Mouse (Mus musculus) kidney, embryonic 16.5 days (tissue): ENCODE results near the gene Srgap3. TPM values are rescaled to one million over a fixed set of nuclear protein-coding genes. Genes with fewer than 3 reads are reported as not detected.

Source experiments
- ATAC-seq: fragments of 200-750 bp; cut with Nextera tagmentation; 2 replicates; pipeline ENCODE4 v1.8.0; 2017; ENCODE audit warnings: moderate TSS enrichment; ENCODE audit not compliant: low FRiP score, low TSS enrichment
- H3K27ac ChIP-seq: fragments of 300-500 bp; sonication (generic); 2 replicates; pipeline ENCODE4 v1.5.1; 2014; ENCODE audit warnings: low read length
- H3K27me3 ChIP-seq: fragments of 300-500 bp; sonication (generic); 2 replicates; pipeline ENCODE4 v1.6.1; 2014; ENCODE audit warnings: low read length, control low read depth, mixed read lengths; ENCODE audit not compliant: insufficient read depth
- H3K36me3 ChIP-seq: fragments of 300-500 bp; sonication (generic); 2 replicates; pipeline ENCODE4 v1.6.1; 2014; ENCODE audit warnings: low read length, control low read depth, mixed read lengths; ENCODE audit not compliant: insufficient read depth
- H3K4me1 ChIP-seq: fragments of 300-500 bp; sonication (generic); 2 replicates; pipeline ENCODE4 v1.6.1; 2014; ENCODE audit warnings: low read length, control low read depth, mixed read lengths; ENCODE audit not compliant: insufficient read depth
- H3K4me2 ChIP-seq: fragments of 300-500 bp; sonication (generic); replicated peaks from 2 replicates; pipeline ENCODE4 v1.6.1; 2014; ENCODE audit warnings: low read depth, low read length
- H3K4me3 ChIP-seq: fragments of 300-500 bp; sonication (generic); 2 replicates; pipeline ENCODE4 v1.5.1; 2014; ENCODE audit warnings: mild to moderate bottlenecking, low read length
- H3K9ac ChIP-seq: fragments of 300-500 bp; sonication (generic); replicated peaks from 2 replicates; pipeline ENCODE4 v1.6.1; 2014; ENCODE audit warnings: low read length
- H3K9me3 ChIP-seq: fragments of 300-500 bp; sonication (generic); 2 replicates; pipeline ENCODE4 v1.6.1; 2016; ENCODE audit warnings: low read length, control low read depth
- WGBS: fragments of 180-500 bp; shearing (Covaris S2); extraction: QIAGEN DNeasy Blood & Tissue Kit; methylation state at CpG from one replicate; pipeline ENCODE4 v1.1.7; 2014; 5-methylcytosine and 5-hydroxymethylcytosine counted together
- polyA plus RNA-seq: library from polyadenylated mRNA; unstranded; fragments of >200 nt; fragmentation: Nextera tagmentation; extraction: Ambion mirVana; gene quantifications from 2 replicates; pipeline ENCODE4 v1.2.1, GENCODE M21; 2015

Gene Srgap3
- polyA plus RNA-seq, 1 experiment from 2014 or later: 3.9 TPM

DNA sequence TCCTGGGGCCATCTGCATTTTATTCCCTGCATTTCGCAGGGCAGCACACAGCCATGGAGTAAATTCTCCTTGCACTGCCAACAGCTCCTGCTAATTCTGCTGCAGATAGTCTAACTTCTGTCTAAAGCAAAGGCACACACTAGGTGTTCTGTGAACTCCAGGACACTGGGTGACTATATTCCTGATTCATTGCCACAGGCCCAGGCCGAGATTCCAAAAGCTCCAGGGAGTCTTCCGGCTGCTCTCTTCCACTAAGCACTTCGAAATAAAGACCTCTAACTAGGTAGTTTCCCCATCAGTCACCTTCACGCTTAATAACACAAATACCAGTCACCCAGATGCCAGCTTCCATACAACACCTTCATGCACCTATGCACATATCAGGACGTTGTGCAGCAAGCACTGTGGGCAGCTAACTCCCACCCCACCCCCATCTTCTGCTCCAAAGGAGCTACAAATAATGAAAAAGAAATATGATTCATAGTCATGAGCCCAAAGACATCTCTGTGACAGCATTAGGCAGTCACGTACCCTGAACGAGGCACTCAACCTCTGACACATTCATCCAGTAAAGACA, 26.4 kb downstream of the Srgap3 start:
- Histone ChIP-seq H3K36me3 (no peaks in the 10 kb centered on the region), H3K4me2 (no peak overlapping the region), H3K9me3 (no peaks in the 10 kb centered on the region), H3K4me1 (no peaks in the 10 kb centered on the region; the same call in 1 of the 2 replicates), H3K4me3 (no peak overlapping the region), H3K27me3 (no peaks in the 10 kb centered on the region), H3K9ac (no peak overlapping the region), H3K27ac (no peak overlapping the region)
- WGBS: 83% methylated on average over 8 of the region's 8 CpGs
- no peak for ATAC-seq

DNA sequence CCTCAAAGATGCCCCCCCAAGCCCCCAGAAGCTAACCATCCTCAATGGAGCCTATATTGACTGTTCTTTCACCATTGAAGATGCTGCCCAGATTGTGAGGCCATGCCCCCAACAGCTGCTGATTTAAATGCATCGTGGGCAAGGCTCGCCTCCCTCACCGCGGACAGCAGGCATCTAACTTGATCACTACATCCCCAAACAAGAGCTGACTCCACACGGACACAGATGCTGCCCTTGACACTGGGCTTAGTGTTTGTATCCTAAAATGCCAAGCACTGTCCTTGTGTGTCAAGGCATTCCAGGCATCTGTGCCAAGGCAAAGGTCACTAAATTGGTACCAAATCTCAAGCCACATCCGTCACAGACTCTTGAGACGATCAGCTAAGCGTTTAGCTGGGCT, 29.3 kb downstream of the Srgap3 start:
- Histone ChIP-seq H3K27me3 (no peaks in the 10 kb centered on the region), H3K36me3 (no peaks in the 10 kb centered on the region), H3K9me3 (no peaks in the 10 kb centered on the region), H3K27ac (no peak overlapping the region), H3K4me2 (no peak overlapping the region), H3K4me1 (no peaks in the 10 kb centered on the region), H3K4me3 (no peak overlapping the region), H3K9ac (no peak overlapping the region)
- ATAC-seq: no peak
- WGBS: 91% methylated on average over 8 of the region's 8 CpGs

DNA sequence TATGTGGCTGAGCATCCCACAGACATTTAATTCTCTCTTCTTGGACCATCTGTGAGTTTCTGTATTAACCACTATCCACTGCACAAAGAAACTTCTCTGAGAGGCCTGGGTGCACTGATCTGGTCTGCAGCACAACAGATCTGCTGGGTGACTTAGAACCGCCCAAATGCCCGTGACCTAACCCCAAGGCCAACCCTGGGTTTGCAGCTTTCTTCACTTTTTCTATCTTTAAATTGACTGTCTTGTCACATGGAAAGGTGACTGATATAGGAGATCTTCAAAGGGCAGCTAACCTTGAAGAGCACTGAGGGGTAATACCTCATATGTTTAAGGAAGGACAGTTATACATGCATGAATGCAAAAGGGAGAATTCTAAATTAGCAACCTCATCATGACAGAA, 30.8 kb downstream of the Srgap3 start:
- Histone ChIP-seq H3K9me3 (no peaks in the 10 kb centered on the region), H3K27me3 (no peaks in the 10 kb centered on the region), H3K4me3 (no peak overlapping the region), H3K4me1 (no peaks in the 10 kb centered on the region), H3K36me3 (no peaks in the 10 kb centered on the region), H3K27ac (no peak overlapping the region), H3K9ac (no peak overlapping the region), H3K4me2 (no peak overlapping the region)
- WGBS: 84% methylated on average over 2 of the region's 2 CpGs
- no peak for ATAC-seq

DNA sequence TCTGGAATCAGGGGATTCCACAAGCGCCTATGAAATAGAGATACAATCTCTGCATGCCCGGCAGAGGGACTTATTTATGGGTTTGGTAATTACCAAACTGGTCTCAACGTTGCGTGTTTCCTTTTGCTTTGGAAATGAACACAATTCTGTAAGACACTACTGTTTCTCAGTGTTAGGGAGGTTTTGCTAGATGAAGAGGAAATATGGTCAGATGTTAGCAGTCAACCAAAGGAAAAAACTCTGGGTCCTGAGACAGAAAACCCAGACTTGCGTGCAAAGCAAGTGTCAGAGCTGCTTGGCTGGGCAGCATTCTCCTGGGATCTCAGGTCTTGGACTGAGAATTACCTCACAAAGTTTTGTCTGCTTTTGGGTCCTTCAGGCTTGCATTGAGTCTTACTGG, 34.5 kb downstream of the Srgap3 start:
- no peak overlapping the region for H3K4me2 ChIP-seq

DNA sequence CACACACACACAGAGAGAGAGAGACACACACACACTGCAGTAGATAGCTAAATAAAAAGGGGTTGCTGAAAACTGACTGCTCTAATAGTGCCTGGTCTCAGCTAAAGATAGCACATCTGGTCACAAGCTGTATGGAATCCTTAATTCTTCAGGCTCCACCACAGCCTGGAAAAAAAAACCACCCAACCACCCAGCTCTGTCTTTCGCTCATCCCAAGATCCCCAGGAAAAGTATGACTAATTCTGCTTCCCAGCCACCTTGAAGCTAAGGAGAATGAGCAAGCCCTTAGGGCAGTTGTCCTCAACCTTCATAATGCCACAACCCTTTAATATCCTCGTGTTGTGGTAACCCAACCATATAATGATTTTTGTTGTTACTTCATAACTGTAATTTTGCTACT, 37.4 kb downstream of the Srgap3 start:
- Histone ChIP-seq H3K27ac (no peak overlapping the region), H3K9ac (no peak overlapping the region), H3K4me2 (no peak overlapping the region), H3K4me1 (no peaks in the 10 kb centered on the region), H3K36me3 (no peaks in the 10 kb centered on the region), H3K27me3 (no peaks in the 10 kb centered on the region), H3K9me3 (no peaks in the 10 kb centered on the region), H3K4me3 (no peak overlapping the region)
- WGBS: 81% methylated on average over 2 of the region's 2 CpGs
- ATAC-seq: no peak

More for the DNA sequence above, 34.5 kb downstream of the Srgap3 start:
- H3K27ac ChIP-seq: no peak overlapping the region
- H3K9me3 ChIP-seq: no peaks in the 10 kb centered on the region
- H3K9ac ChIP-seq: no peak overlapping the region
- WGBS: 70% methylated on average over 5 of the region's 5 CpGs
- H3K4me1 ChIP-seq: no peaks in the 10 kb centered on the region
- no peak for ATAC-seq
- no peak overlapping the region for H3K4me3 ChIP-seq
- H3K36me3 ChIP-seq: no peaks in the 10 kb centered on the region
- H3K27me3 ChIP-seq: no peaks in the 10 kb centered on the region

DNA sequence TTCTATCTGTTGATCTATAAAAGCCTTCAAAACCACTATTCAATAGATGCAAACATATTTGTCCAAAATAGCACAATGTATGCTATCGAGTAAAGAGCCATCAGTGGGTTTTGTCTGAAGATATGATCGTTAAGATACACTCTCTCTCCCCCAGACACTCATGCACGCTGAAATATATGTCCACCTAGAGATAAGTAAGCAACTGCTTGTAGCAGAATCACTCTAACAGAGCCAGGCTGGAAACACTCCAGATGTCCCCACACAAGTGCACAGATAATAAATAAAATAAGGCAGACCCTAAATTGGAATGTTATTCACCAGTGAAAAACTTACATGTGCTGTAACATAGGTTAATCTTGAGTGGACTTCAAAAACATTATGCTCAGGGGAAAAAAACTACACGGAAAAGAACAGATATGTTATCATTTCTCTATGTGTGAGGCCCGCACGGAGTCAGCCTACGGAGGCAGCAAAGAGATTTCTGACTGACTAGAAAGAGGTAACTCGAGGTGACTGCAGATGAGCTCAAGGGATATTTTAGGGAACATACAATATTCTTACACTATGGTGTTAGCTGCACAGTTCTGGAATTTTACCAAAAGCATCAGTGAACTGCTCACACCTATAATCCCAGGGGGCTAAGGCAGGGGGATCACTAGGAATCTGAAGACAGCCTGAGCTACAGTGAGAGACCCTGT, 39.0 kb downstream of the Srgap3 start:
- H3K36me3 ChIP-seq: no peaks in the 10 kb centered on the region
- 82% methylated on average over 8 of the region's 8 CpGs for WGBS
- ATAC-seq: no peak
- H3K9me3 ChIP-seq: no peaks in the 10 kb centered on the region
- H3K27me3 ChIP-seq: no peaks in the 10 kb centered on the region
- H3K4me2 ChIP-seq: no peak overlapping the region
- H3K4me3 ChIP-seq: no peak overlapping the region
- H3K9ac ChIP-seq: no peak overlapping the region
- no peak overlapping the region for H3K27ac ChIP-seq
- no peaks in the 10 kb centered on the region for H3K4me1 ChIP-seq

DNA sequence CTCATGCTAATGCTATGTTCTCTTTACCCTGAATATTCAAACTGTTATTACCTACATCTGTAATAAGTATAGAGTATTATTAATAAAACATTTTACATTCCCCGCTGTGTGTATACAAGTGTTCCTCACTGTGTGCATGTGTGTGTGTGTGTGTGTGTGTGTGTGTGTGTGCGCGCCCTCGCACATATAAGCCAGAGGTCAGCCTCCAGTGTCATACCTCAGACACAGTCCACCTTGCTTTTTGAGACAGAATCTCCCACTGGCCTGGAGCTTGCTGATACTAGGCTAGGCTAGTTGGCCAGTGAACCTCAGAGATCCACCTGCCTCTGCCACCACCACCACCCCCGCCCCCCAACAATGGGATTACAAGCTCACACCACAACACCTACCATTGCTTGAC, 43.3 kb downstream of the Srgap3 start:
- no peak; the same call in 1 of the 2 replicates for ATAC-seq
- Histone ChIP-seq H3K4me3 (no peak overlapping the region), H3K27me3 (no peaks in the 10 kb centered on the region), H3K9ac (no peak overlapping the region), H3K9me3 (no peaks in the 10 kb centered on the region), H3K36me3 (no peaks in the 10 kb centered on the region), H3K4me1 (peaks cover under 1% of the 10 kb centered on the region; the same call in 1 of the 2 replicates), H3K4me2 (no peak overlapping the region), H3K27ac (no peak overlapping the region)
- WGBS: 94% methylated on average over 5 of the region's 5 CpGs

DNA sequence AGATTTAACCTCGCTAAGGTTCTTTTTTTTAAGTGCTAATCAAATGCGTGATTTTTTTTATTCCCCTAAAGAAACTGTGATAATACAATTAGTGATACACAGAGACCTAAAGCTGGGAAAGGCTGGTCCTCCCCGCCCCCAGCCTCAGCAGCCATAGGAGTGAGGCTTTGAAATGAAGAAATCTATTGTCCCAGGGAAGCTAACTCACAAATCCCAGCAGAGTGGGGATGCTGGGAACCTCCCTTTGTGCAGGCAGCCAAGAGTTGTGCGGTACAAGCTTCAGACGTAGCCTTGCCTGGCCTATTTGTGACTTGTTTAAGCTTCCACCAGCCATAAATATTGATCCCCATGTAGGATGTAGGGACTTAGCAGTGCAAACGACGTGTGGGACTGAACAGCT, 43.8 kb downstream of the Srgap3 start:
- WGBS: 30% methylated on average over 7 of the region's 7 CpGs
- Histone ChIP-seq H3K9ac (no peak overlapping the region), H3K27me3 (no peaks in the 10 kb centered on the region), H3K36me3 (no peaks in the 10 kb centered on the region), H3K4me3 (no peak overlapping the region), H3K4me2 (no peak overlapping the region), H3K27ac (no peak overlapping the region), H3K4me1 (peaks cover 6% of the 10 kb centered on the region; the same call in 1 of the 2 replicates), H3K9me3 (no peaks in the 10 kb centered on the region)
- no peak for ATAC-seq

DNA sequence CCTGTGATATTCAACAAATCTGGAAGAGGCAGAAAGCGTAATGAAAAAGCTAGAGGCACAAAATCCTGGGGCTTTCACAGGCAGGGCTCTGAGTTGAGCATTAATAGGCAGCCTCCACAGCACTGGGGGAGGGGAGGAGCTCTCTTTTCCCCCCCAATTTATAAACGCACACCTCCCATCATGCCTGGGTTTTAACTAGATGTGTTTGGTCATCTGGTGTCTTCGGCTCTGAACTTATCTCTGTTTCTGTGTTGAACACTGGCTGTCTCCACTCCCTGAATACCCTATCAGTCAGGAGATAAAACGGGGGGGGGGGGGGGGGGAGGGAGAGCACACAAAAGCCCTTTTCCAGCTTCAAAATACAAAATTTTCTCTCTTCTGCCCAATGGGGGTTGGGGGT, 44.3 kb downstream of the Srgap3 start:
- no peak for ATAC-seq
- H3K27ac ChIP-seq: no peak overlapping the region
- no peaks in the 10 kb centered on the region for H3K27me3 ChIP-seq
- no peak overlapping the region for H3K9ac ChIP-seq
- H3K4me3 ChIP-seq: no peak overlapping the region
- H3K4me1 ChIP-seq: peaks cover 6% of the 10 kb centered on the region; the same call in 1 of the 2 replicates
- H3K9me3 ChIP-seq: no peaks in the 10 kb centered on the region
- 26% methylated on average over 4 of the region's 4 CpGs for WGBS
- H3K36me3 ChIP-seq: no peaks in the 10 kb centered on the region
- no peak overlapping the region for H3K4me2 ChIP-seq

DNA sequence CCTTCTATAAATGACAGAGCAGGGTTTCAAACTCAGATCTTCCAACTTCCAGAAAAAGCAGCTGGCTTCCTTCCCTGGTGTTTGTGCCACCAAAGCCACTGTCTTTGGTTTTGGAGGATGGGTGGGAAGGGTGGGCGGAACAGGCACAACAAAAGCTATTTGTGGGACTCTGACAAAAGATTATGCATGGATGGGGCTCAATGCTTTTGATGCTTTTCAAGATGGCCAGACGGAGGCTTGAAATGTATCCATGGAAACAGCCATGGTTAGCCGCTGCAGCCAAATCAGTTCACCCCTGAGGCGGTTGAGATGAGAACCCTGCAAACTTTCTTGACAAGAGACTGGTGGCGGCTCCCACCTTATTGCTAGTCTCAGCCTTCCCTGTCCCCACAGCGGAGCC, 46.8 kb downstream of the Srgap3 start:
- WGBS: 86% methylated on average over 6 of the region's 6 CpGs
- Histone ChIP-seq H3K9ac (no peak overlapping the region), H3K36me3 (no peaks in the 10 kb centered on the region), H3K4me3 (no peak overlapping the region), H3K4me1 (peaks cover 9% of the 10 kb centered on the region; the same call in 1 of the 2 replicates), H3K27me3 (no peaks in the 10 kb centered on the region), H3K9me3 (no peaks in the 10 kb centered on the region), H3K4me2 (no peak overlapping the region), H3K27ac (no peak overlapping the region)
- ATAC-seq: no peak
